Mouse (Mus musculus): ENCODE measurements around the gene Bbx. TPM values are rescaled to one million over a fixed set of nuclear protein-coding genes. Genes with fewer than 3 reads are reported as not detected.

Bbx gene
- polyA plus RNA-seq, 1 experiment = 4.6 TPM

DNA sequence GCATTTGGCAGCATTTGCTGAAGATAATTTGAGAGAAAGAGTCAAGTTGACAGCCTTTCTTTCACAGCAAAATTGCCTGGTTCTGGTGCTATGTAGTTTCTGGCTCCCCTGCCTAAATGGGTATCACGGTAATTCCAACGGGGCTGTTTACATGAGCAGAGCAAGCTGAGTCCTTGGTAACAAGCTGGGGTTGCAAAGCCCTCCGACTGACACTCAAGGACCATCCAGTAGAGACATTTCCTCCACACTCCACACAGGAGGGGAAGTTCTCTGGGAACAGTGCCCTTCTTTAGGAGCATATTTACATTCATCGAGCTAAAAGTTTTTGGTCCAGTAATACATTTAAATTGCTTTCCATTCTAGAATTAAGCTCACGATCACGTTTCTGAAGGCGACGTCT is 249.2 kb downstream of the Bbx start:
- no peak overlapping the region for H3K4me3 ChIP-seq
- H3K27me3 ChIP-seq (ENCODE audit: control insufficient read depth, insufficient read depth, insufficient read length) = no peaks in the 10 kb centered on the region
- H3K36me3 ChIP-seq (ENCODE audit: control insufficient read depth, insufficient read depth) = no peaks in the 10 kb centered on the region
- H3ac ChIP-seq (ENCODE audit: control insufficient read depth, insufficient read length) = no peak overlapping the region
- no peak for TF ChIP-seq TCF12 (IDR thresholded peaks at IDR 0.05; ENCODE audit: insufficient read depth, poor library complexity, severe bottlenecking)
- TF ChIP-seq E2F4 (IDR thresholded peaks at IDR 0.05; ENCODE audit: insufficient read depth) = no peak
- TF ChIP-seq TCF3 (IDR thresholded peaks at IDR 0.05; ENCODE audit: insufficient read length, low read depth) = no peak
- TF ChIP-seq MAX (IDR thresholded peaks at IDR 0.05; ENCODE audit: low read depth) = no peak
- TF ChIP-seq MYOG (IDR thresholded peaks at IDR 0.05; ENCODE audit: control insufficient read depth in 1 of 3, insufficient read depth in 1 of 3, insufficient read length in 2 of 3, low read depth in 2 of 3) = no peak
- H3K4me2 ChIP-seq (ENCODE audit: low read depth) = no peak overlapping the region
- H3K79me2 ChIP-seq (ENCODE audit: control insufficient read depth, insufficient read depth) = no peaks in the 10 kb centered on the region

DNA sequence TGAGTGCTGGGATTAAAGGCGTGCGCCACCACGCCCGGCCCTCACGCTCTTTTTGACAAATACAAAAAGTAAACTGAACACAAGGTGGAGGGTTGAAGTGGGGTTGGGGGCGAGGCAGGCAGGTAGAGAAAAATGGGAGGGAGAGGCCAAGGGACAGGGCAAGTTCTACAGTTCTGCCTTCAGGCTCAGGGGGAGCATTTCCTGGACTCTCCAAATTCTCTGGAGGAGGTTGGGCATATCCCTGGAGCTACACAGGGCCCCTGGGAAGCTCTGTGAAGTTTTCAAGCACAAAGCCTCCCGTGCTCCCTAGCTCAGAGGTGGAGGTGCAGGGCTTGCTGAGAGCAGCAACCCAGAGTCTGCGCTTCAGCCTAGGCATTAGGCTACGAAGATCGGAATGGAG is 249.6 kb downstream of the Bbx start:
- H3K4me3 ChIP-seq = no peak overlapping the region
- H3K4me2 ChIP-seq (ENCODE audit: low read depth) = no peak overlapping the region
- no peaks in the 10 kb centered on the region for H3K27me3 ChIP-seq (ENCODE audit: control insufficient read depth, insufficient read depth, insufficient read length)
- TF ChIP-seq CEBPB (IDR thresholded peaks at IDR 0.05; ENCODE audit: insufficient read depth, poor library complexity, severe bottlenecking) (no peak), USF1 (IDR thresholded peaks at IDR 0.05; ENCODE audit: low read depth) (no peak), E2F4 (IDR thresholded peaks at IDR 0.05; ENCODE audit: insufficient read depth) (no peak), MAX (IDR thresholded peaks at IDR 0.05; ENCODE audit: low read depth) (no peak), MYOD1 (IDR thresholded peaks at IDR 0.05; ENCODE audit: control insufficient read depth in 1 of 3, insufficient read length in 2 of 3, low read depth in 2 of 3) (no peak)
- no peak overlapping the region for H3ac ChIP-seq (ENCODE audit: control insufficient read depth, insufficient read length)
- H3K36me3 ChIP-seq (ENCODE audit: control insufficient read depth, insufficient read depth) = no peaks in the 10 kb centered on the region
- H3K79me2 ChIP-seq (ENCODE audit: control insufficient read depth, insufficient read depth) = no peaks in the 10 kb centered on the region

DNA sequence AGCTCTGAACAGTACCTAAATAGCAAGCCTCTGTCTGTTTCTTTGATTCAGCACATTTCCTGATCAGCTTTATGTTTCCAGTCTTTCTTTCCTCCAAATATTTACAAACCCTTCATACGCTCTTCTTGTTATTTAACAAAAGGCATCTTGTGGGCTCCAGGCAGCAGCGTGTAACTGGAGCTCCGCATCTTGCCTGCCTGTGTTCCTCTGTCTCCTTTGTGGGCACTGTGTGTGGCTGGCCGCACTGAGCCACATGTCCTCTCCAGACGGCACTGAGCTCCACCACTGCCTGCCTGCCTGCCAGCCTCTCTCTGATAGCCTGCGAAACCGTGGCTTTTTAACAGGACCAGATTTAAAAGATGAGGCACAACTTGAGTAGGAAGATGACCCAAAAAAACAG is 259.4 kb downstream of the Bbx start:
- Histone ChIP-seq H3K4me3 (no peak overlapping the region), H3ac (ENCODE audit: control insufficient read depth, insufficient read length) (no peak overlapping the region), H3K79me2 (ENCODE audit: control insufficient read depth, insufficient read depth) (no peaks in the 10 kb centered on the region), H3K27me3 (ENCODE audit: control insufficient read depth, insufficient read depth, insufficient read length) (no peaks in the 10 kb centered on the region), H3K36me3 (ENCODE audit: control insufficient read depth, insufficient read depth) (no peaks in the 10 kb centered on the region), H3K4me2 (ENCODE audit: low read depth) (no peak overlapping the region)
- no peak for TF ChIP-seq TCF12 (IDR thresholded peaks at IDR 0.05; ENCODE audit: insufficient read depth, poor library complexity, severe bottlenecking)
- no peak for TF ChIP-seq CEBPB (IDR thresholded peaks at IDR 0.05; ENCODE audit: insufficient read depth, poor library complexity, severe bottlenecking)
- TF ChIP-seq MYOD1 (IDR thresholded peaks at IDR 0.05; ENCODE audit: control insufficient read depth in 1 of 3, insufficient read length in 2 of 3, low read depth in 2 of 3) = no peak
- no peak for TF ChIP-seq USF1 (IDR thresholded peaks at IDR 0.05; ENCODE audit: low read depth)
- TF ChIP-seq REST (IDR thresholded peaks at IDR 0.05; ENCODE audit: insufficient read depth, insufficient read length) = no peak
- no peak for TF ChIP-seq E2F4 (IDR thresholded peaks at IDR 0.05; ENCODE audit: insufficient read depth)
- TF ChIP-seq SRF (IDR thresholded peaks at IDR 0.05; ENCODE audit: control insufficient read depth, insufficient read length, low read depth) = no peak
- TF ChIP-seq MAX (IDR thresholded peaks at IDR 0.05; ENCODE audit: low read depth) = no peak
- TF ChIP-seq POLR2A (IDR thresholded peaks at IDR 0.05; ENCODE audit: insufficient read length, low read depth) = no peak
- TF ChIP-seq MYOG (IDR thresholded peaks at IDR 0.05; ENCODE audit: control insufficient read depth in 1 of 3, insufficient read depth in 1 of 3, insufficient read length in 2 of 3, low read depth in 2 of 3) = no peak
- TF ChIP-seq TCF3 (IDR thresholded peaks at IDR 0.05; ENCODE audit: insufficient read length, low read depth) = no peak
- TF ChIP-seq POLR2AphosphoS2 (IDR thresholded peaks at IDR 0.05; ENCODE audit: insufficient read length, low read depth) = no peak

DNA sequence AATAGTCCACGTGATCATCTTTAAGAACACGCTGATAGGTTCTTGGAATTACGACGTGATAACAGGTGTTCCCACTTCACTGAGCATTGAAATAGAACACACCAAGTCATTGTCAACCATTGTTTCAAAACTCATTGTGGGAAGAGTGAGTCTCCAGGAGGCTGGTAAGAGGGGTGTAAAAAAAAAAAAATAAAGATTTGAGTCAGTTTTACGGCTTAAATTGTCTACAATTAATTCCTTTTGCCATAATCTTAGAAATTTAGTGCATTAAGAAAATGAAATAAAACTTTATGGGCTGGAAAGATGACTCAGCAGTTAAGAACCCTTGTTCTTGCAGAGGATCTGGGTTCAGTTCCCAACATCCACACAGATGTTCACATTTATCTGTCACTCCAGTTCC is 261.4 kb downstream of the Bbx start:
- TF ChIP-seq REST (IDR thresholded peaks at IDR 0.05; ENCODE audit: insufficient read depth, insufficient read length) = no peak
- no peak for TF ChIP-seq CEBPB (IDR thresholded peaks at IDR 0.05; ENCODE audit: insufficient read depth, poor library complexity, severe bottlenecking)
- no peak for TF ChIP-seq POLR2AphosphoS2 (IDR thresholded peaks at IDR 0.05; ENCODE audit: insufficient read length, low read depth)
- TF ChIP-seq SRF (IDR thresholded peaks at IDR 0.05; ENCODE audit: control insufficient read depth, insufficient read length, low read depth) = no peak
- no peak for TF ChIP-seq MAX (IDR thresholded peaks at IDR 0.05; ENCODE audit: low read depth)
- TF ChIP-seq TCF3 (IDR thresholded peaks at IDR 0.05; ENCODE audit: insufficient read length, low read depth) = no peak
- TF ChIP-seq POLR2A (IDR thresholded peaks at IDR 0.05; ENCODE audit: insufficient read length, low read depth) = no peak
- TF ChIP-seq MYOD1 (IDR thresholded peaks at IDR 0.05; ENCODE audit: control insufficient read depth in 1 of 3, insufficient read length in 2 of 3, low read depth in 2 of 3) = no peak
- no peak for TF ChIP-seq E2F4 (IDR thresholded peaks at IDR 0.05; ENCODE audit: insufficient read depth)
- TF ChIP-seq USF1 (IDR thresholded peaks at IDR 0.05; ENCODE audit: low read depth) = no peak
- H3K4me2 ChIP-seq (ENCODE audit: low read depth) = no peak overlapping the region
- no peaks in the 10 kb centered on the region for H3K79me2 ChIP-seq (ENCODE audit: control insufficient read depth, insufficient read depth)
- H3K36me3 ChIP-seq (ENCODE audit: control insufficient read depth, insufficient read depth) = no peaks in the 10 kb centered on the region
- no peak overlapping the region for H3ac ChIP-seq (ENCODE audit: control insufficient read depth, insufficient read length)
- H3K27me3 ChIP-seq (ENCODE audit: control insufficient read depth, insufficient read depth, insufficient read length) = no peaks in the 10 kb centered on the region
- H3K4me3 ChIP-seq = no peak overlapping the region

DNA sequence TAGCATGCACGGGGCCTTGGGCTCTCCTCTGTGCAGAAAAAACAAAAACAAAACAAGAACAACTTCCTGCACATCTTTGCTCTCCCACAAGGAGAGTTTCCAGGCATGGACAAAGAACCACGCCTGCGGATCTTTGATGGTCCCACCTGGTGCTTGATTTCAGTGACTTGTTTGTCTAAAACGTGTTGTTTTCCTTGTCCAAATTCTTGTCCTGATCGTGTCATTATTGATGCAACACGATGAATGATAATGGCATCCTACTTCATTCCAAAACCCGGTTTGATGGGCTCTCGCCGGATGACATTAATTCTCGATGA is 264.2 kb downstream of the Bbx start:
- Histone ChIP-seq H3K79me2 (ENCODE audit: control insufficient read depth, insufficient read depth) (no peaks in the 10 kb centered on the region), H3ac (ENCODE audit: control insufficient read depth, insufficient read length) (no peak overlapping the region), H3K4me2 (ENCODE audit: low read depth) (peak overlapping the region; percentile 38), H3K27me3 (ENCODE audit: control insufficient read depth, insufficient read depth, insufficient read length) (no peaks in the 10 kb centered on the region), H3K4me3 (no peak overlapping the region), H3K36me3 (ENCODE audit: control insufficient read depth, insufficient read depth) (no peaks in the 10 kb centered on the region)
- TF ChIP-seq TCF12 (IDR thresholded peaks at IDR 0.05; ENCODE audit: insufficient read depth, poor library complexity, severe bottlenecking) = no peak
- TF ChIP-seq E2F4 (IDR thresholded peaks at IDR 0.05; ENCODE audit: insufficient read depth) = no peak
- no peak for TF ChIP-seq CEBPB (IDR thresholded peaks at IDR 0.05; ENCODE audit: insufficient read depth, poor library complexity, severe bottlenecking)
- no peak for TF ChIP-seq REST (IDR thresholded peaks at IDR 0.05; ENCODE audit: insufficient read depth, insufficient read length)
- TF ChIP-seq TCF3 (IDR thresholded peaks at IDR 0.05; ENCODE audit: insufficient read length, low read depth) = no peak
- TF ChIP-seq USF1 (IDR thresholded peaks at IDR 0.05; ENCODE audit: low read depth) = no peak
- no peak for TF ChIP-seq MYOD1 (IDR thresholded peaks at IDR 0.05; ENCODE audit: control insufficient read depth in 1 of 3, insufficient read length in 2 of 3, low read depth in 2 of 3)
- no peak for TF ChIP-seq POLR2A (IDR thresholded peaks at IDR 0.05; ENCODE audit: insufficient read length, low read depth)
- TF ChIP-seq MAX (IDR thresholded peaks at IDR 0.05; ENCODE audit: low read depth) = no peak
- TF ChIP-seq MYOG (IDR thresholded peaks at IDR 0.05; ENCODE audit: control insufficient read depth in 1 of 3, insufficient read depth in 1 of 3, insufficient read length in 2 of 3, low read depth in 2 of 3) = no peak
- no peak for TF ChIP-seq POLR2AphosphoS2 (IDR thresholded peaks at IDR 0.05; ENCODE audit: insufficient read length, low read depth)
- no peak for TF ChIP-seq SRF (IDR thresholded peaks at IDR 0.05; ENCODE audit: control insufficient read depth, insufficient read length, low read depth)
